Mouse (Mus musculus): ENCODE data around the gene Fbxw9.
A peak's percentile ranks its signal among the peaks of the same experiment; 100 is the strongest.

Fbxw9 gene

DNA sequence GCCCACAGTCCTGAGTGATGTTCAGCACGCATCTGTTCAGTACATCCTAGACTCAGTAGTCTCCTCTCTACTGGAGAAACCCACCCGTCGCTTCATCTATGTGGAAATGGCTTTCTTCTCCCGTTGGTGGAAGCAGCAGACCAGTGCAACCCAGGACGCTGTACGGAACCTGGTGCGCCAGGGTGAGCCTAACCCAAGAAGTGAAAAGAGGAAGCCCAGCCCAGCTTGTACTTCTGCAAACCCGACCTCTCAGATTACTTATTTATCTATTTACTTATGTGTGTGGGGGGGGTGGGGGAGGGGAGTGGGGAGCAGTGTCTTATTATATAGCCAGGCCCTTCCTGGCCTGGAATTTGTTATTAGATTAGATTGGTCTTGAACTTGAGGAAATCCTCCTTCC lies 24.8 kb downstream of the Fbxw9 start:
- no peak for DNase-seq (ENCODE audit: low spot score in 2 of 2)

DNA sequence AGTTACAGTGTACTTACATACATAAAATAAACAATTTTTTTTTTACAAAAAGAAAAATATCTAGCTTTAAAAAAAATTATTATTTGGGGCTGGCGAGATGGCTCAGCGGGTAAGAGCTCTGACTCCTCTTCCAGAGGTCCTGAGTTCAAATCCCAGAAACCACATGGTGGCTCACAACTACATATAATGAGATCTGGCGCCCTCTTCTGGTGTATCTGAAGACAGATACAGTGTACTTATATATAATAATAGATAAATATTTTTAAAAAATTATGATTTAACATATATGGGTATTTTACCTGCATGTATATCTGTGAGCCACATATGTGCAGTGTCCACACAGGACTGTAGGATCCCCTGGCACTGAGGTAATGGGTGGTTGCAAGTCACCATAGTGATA lies 26.4 kb downstream of the Fbxw9 start:
- DNase-seq (ENCODE audit: low spot score in 2 of 2), result no peak

DNA sequence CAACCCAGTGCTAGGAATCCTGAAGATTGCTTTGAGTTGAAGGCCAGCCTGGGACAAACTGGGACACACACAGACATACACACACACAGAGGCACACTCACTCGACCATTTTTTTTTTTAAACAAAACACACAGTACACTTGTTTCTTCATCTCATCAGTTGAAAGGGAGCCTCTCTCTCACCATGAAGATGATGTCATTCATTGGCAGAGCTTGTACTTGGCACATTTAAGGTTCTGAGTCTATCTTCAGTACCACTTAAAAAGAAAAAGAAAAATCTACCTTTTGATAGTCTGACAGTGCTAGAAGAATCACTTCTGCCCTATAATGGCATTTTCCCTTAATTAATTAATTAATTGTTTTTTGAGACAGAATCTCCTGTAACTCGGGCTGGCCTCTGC lies 28.9 kb downstream of the Fbxw9 start:
- DNase-seq (ENCODE audit: low spot score in 2 of 2), result no peak

DNA sequence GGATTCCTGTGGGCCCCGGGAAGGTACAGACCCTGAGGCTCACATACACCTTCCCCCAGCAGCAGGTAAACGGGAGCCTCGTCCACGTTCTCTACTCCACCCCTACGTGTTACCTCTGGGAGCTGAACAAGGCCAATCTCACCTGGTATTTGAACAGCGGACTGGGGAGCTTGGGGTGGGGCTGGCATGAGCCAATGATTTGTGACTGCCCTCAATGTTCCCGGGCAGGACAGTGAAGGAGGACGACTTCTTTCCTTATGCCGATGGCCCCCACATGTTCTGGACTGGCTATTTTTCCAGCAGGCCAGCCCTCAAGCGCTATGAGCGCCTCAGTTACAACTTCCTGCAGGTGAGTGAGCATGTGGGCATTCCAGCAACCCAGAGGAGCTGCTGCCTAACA lies 31.0 kb downstream of the Fbxw9 start:
- DNase-seq (ENCODE audit: low spot score in 2 of 2), result peak in 1 of 2 experiments; percentile 16

DNA sequence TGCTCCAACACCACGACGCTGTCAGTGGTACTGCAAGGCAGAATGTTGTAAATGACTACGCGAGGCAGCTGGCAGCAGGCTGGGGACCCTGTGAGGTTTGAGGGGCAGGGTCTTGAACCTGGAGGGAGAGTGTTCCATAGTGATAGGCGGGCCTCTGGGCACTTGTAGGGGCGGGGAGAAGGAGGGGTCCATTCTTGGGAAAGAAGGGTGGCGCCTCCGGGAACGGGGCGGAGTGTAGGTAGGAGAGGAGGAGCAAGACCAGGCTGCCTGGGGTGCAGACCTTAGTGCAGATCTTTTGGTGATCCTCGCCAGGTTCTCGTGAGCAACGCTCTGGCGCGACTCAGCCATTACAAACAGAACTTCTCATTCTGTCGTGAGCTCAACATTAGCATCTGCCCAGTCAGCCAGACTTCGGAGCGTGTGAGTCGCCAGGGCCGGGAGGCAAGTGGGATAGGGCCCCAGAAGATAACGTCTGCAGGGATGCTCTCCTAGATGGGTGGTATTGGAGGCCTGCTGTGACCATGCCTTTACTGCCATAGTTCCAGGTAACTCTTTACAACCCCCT lies 31.8 kb downstream of the Fbxw9 start:
- peak in 1 of 2 experiments; percentile 14 for DNase-seq (ENCODE audit: low spot score in 2 of 2)

DNA sequence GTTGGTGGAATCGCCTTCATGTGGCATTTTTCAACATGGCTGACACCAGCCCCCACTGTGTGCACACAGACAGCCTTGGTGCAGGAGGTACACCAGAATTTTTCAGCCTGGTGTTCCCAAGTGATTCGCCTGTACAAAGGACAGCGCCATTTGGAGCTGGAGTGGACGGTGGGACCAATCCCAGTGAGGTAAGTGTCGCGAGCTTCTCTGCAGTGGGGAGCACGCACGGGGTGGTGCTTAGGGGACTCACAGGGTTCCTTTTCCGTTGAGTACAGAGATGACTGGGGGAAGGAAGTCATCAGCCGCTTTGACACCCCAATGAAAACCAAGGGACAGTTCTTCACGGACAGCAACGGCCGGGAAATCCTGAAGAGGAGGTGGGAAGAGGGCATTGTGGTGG lies 35.2 kb downstream of the Fbxw9 start:
- DNase-seq (ENCODE audit: low spot score in 2 of 2), result peak in 1 of 2 experiments; percentile 16

DNA sequence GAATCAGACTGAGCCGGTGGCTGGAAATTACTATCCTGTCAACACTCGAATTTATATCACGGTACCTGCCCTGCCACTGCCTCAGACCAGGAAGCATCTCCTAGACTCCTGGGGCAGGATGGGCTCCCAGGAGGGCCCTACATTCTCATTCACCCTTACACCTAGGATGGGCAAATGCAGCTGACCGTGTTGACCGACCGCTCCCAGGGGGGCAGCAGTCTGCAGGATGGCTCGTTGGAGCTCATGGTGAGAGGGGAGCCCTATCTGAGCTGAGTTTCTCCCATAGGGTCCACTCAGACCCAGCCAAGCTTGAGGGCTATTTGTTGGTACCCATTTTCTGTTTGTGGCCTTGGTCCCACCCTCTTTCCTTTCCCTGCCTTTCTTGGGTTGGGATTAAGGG lies 35.7 kb downstream of the Fbxw9 start:
- DNase-seq (ENCODE audit: low spot score in 2 of 2), result peak in 1 of 2 experiments; percentile 10

DNA sequence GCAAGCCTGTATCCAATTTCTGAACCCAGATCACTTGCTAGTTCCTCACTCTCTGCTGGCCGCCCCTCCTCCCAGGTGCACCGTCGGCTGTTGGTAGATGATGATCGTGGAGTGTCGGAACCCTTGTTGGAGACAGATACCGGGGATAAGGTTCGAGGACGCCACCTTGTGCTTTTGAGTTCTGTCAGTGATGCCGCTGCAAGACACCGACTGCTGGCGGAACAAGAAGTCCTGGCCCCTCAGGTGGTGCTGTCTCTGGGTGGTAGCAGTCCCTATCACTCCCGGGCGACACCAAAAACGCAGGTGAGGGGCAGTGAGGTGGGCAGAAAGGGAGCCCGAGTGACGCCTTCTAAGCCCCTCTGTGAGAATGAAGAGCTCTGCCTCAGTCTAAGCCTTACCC lies 36.3 kb downstream of the Fbxw9 start:
- DNase-seq (ENCODE audit: low spot score in 2 of 2), result peak in 1 of 2 experiments; percentile 12

DNA sequence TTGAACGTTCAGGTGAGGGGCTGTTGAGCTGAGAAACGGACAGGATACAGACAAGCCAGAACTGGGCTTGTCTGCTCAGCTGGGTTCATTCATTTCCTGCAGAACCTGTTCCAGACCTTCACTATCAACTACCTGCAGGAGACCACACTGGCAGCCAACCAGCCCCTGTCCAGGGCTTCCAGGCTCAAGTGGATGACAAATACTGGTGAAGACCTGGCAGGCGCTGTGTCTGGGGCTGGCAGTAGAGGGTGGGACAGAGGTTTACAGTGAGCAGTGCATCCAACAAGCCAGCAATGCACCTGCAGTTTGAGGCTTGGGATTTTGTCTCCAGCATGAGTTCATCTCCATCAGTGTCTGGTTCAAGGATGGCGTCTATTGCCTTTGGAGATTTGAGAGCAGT lies 37.0 kb downstream of the Fbxw9 start:
- no peak for DNase-seq (ENCODE audit: low spot score in 2 of 2)

DNA sequence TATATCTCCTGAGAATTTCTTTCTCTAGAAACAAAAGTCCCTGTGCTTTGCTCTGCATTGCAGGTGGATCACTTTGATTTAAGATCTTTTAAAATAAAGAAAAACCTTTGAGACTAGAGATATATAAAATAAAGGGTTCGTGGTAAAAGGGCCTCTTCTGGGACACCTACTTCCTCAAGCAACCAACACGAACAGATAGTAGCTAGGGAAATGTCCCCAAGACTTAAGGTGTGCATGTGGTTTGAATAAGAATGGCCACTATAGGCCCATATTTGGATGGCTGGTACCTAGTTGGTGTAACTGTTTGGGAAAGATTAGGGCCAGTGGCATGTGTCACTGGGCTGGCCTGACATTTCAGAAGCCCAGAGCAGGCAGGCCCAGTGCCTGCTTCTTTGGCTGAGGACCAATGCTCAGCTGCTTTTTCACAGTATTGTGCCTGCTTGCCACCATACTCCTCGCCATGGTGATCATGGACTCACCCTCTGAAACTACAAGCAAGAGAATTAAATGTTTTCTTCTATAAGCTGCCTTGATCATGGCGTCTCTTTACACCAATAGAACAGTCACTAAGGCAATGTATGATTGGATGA lies 40.3 kb downstream of the Fbxw9 start:
- DNase-seq (ENCODE audit: low spot score in 2 of 2), result no peak

DNA sequence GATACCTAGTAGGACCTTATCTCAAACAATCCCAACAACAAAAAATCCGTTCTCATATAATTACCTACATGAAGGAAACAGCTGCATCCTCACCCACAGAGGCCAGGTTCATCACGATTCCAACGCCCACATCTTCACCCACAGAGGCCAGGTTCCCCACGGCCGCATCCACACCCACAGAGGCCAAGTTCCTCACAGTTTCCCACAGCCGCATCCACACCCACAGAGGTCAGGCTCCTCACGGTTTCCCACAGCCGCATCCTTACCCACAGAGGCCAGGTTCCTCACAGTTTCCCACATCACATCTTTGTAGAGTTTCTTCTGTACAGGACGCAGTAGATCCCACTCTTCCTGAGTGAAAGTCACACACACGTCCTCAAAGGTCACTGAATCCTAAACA lies 53.4 kb downstream of the Fbxw9 start:
- no peak for DNase-seq (ENCODE audit: low spot score in 2 of 2)

DNA sequence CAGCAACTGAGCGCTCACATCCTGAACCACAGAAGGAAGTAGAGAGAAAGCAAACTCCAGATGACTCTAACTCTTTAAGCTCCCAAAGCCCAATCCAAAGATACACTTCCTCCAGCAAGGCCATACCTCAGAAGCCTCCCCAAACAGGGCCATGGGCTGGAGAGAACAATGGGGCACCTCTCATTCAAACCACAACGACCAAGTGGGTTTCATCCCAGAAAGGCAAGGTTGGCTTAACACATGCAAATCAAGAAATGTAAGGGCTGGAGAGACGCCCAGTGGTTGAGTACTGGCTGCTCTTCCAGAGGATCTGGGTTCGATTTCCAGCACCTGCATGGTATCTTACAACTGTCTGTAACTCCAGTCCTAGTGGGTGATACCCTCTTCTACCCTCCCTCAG lies 55.6 kb downstream of the Fbxw9 start:
- DNase-seq (ENCODE audit: low spot score in 2 of 2), result no peak

All from urinary bladder, postnatal 4 days (tissue).